Comparison of ENCODE assay signal across 19 mouse cellular contexts in genomic region chr1:40924780-40925179, GRCm38 (mm10).
DNase-seq lines count a peak whose midpoint lies in the region; ATAC-seq and TF ChIP-seq lines count a peak whose summit lies in the region.
"Had no signal": no experiment of that assay in that cellular context is flagged by ENCODE, and none has a peak within 500 bp of the region (broad histone marks: within the 10 kb centered on the region; RNA-seq: fewer than 3 reads in every experiment).

No protein-coding gene starts in this region.

- peak; percentile 62 for DNase-seq in heart, adult 11 months
- DNase-seq in heart, adult 9 months (ENCODE audit: low spot score in 2 of 2) = no peak
- peak; percentile 82 to 91 for DNase-seq in kidney, adult 8-10 months
- DNase-seq in kidney, postnatal 25 days = peak; percentile 64 to 88
- no peak for DNase-seq in stomach, postnatal 0 days (ENCODE audit: low spot score)
- no peak for DNase-seq in right cerebral cortex, postnatal 36 days (ENCODE audit: low spot score in 2 of 2)
- no peak for DNase-seq in gastrocnemius, postnatal 4 days (ENCODE audit: low spot score in 2 of 2)
- DNase-seq: adrenal gland, postnatal 10 days; B cell, adult 2 months; cerebellum, adult 18-20 months; cerebellum, postnatal 36 days; midbrain, embryonic 14.5 days; retina, postnatal 1 day; thymus, postnatal 25 days had no signal

- no peaks in the 10 kb centered on the region for H3K36me3 ChIP-seq in stomach, postnatal 0 days (ENCODE audit: control insufficient read depth, insufficient read depth, low read length)
- H3K36me3 ChIP-seq: forebrain, embryonic 12.5 days; hindbrain, embryonic 10.5 days; stomach, embryonic 15.5 days had no signal

- H3K4me3 ChIP-seq in stomach, postnatal 0 days (ENCODE audit: low read depth, low read length) = no peak overlapping the region
- H3K4me3 ChIP-seq: forebrain, embryonic 12.5 days; hindbrain, embryonic 10.5 days; stomach, embryonic 15.5 days had no signal

- no peaks in the 10 kb centered on the region for H3K27me3 ChIP-seq in stomach, postnatal 0 days (ENCODE audit: control insufficient read depth, insufficient read depth, low read length)
- H3K27me3 ChIP-seq: forebrain, embryonic 12.5 days; stomach, embryonic 15.5 days had no signal

- H3K4me2 ChIP-seq in stomach, postnatal 0 days (replicated peaks; ENCODE audit: low read depth) = no peak overlapping the region
- H3K4me2 ChIP-seq: forebrain, embryonic 12.5 days; stomach, embryonic 15.5 days had no signal

- no peaks in the 10 kb centered on the region for H3K4me1 ChIP-seq in stomach, postnatal 0 days (replicated peaks; ENCODE audit: control insufficient read depth, insufficient read depth)
- H3K4me1 ChIP-seq: forebrain, embryonic 12.5 days; hindbrain, embryonic 10.5 days; stomach, embryonic 15.5 days had no signal

- TF ChIP-seq CTCF in stomach, postnatal 0 days (IDR thresholded peaks at IDR 0.05; ENCODE audit: low read depth) = no peak

- no peak overlapping the region for H3K9ac ChIP-seq in stomach, postnatal 0 days (ENCODE audit: low read length)
- H3K9ac ChIP-seq: forebrain, embryonic 12.5 days; liver, embryonic 14.5 days; stomach, embryonic 15.5 days had no signal

- no peaks in the 10 kb centered on the region for H3K9me3 ChIP-seq in stomach, postnatal 0 days (ENCODE audit: control insufficient read depth, low read length)
- H3K9me3 ChIP-seq: forebrain, embryonic 12.5 days; hindbrain, embryonic 10.5 days; stomach, embryonic 15.5 days had no signal

- TF ChIP-seq EP300 in stomach, postnatal 0 days (optimal IDR thresholded peaks at IDR 0.05) = no peak

- H3K27ac ChIP-seq in stomach, postnatal 0 days (replicated peaks) = no peak overlapping the region
- H3K27ac ChIP-seq: forebrain, embryonic 12.5 days; hindbrain, embryonic 10.5 days; liver, embryonic 14.5 days; stomach, embryonic 15.5 days had no signal

- ATAC-seq in stomach, postnatal 0 days (ENCODE audit: low FRiP score, low TSS enrichment) = no peak
- ATAC-seq: lung, postnatal 0 days had no signal

- 54% methylated on average over 7 of the region's 7 CpGs for WGBS in stomach, postnatal 0 days

Comparison
In these comparisons a context has a peak if more than half of its experiments do, and no peak if none do; other contexts are left out.
1. DNase-seq: peak in heart, adult 11 months (single experiment), kidney, adult 8-10 months (2 of 2) and kidney, postnatal 25 days (2 of 2); none in heart, adult 9 months (0 of 2), stomach, postnatal 0 days (single experiment), right cerebral cortex, postnatal 36 days (0 of 2) and gastrocnemius, postnatal 4 days (0 of 2).